Mouse (Mus musculus): ENCODE measurements around the gene Ccdc57.

GRCm38 (mm10) chr11:120962909-120963308, 30.2 kb upstream of the Ccdc57 start:
- no peak for TF ChIP-seq CTCF (IDR thresholded peaks at IDR 0.05; ENCODE audit: control insufficient read depth, insufficient read depth, insufficient replicate concordance, low read depth, low read length)
- no peak for TF ChIP-seq POLR2A (IDR thresholded peaks at IDR 0.05; ENCODE audit: control insufficient read depth, low read depth, low read length)
